Mouse (Mus musculus): ENCODE measurements at regions not wholly inside any gene's neighbourhood (a gene's known extent, or its start where the extent isn't known, plus 50 kb on each side); places are given as distances from the start of the nearest gene placed in this dataset.

- TF ChIP-seq CTCF (IDR thresholded peaks at IDR 0.05; ENCODE audit: low read depth) (no peak), EP300 (optimal IDR thresholded peaks at IDR 0.05) (no peak)
Measured at GRCm38 (mm10) chr7:125248386-125248785, 196.1 kb upstream of the Kdm8 start.
